Mouse (Mus musculus) limb, embryonic 13.5 days (tissue): ENCODE results near the gene Rgcc. TPM values are rescaled to one million over a fixed set of nuclear protein-coding genes. Genes with fewer than 3 reads are reported as not detected.

ENCODE experiments used
- ATAC-seq: fragments of 200-750 bp; cut with Nextera tagmentation; 2 replicates; pipeline ENCODE4 v1.8.0; 2017; ENCODE audit warnings: low read depth, moderate number of reproducible peaks, moderate TSS enrichment; ENCODE audit not compliant: low FRiP score
- H3K27ac ChIP-seq: fragments of 300-500 bp; sonication (generic); 2 replicates; pipeline ENCODE4 v1.5.1; 2015; ENCODE audit warnings: inconsistent platforms, mild to moderate bottlenecking, moderate library complexity
- H3K27me3 ChIP-seq: fragments of 300-500 bp; sonication (generic); 2 replicates; pipeline ENCODE4 v1.6.1; 2015; ENCODE audit warnings: mild to moderate bottlenecking, inconsistent platforms
- H3K36me3 ChIP-seq: fragments of 300-500 bp; sonication (generic); 2 replicates; pipeline ENCODE4 v1.6.1; 2015; ENCODE audit warnings: inconsistent platforms, mild to moderate bottlenecking, moderate library complexity
- H3K4me1 ChIP-seq: fragments of 300-500 bp; sonication (generic); 2 replicates; pipeline ENCODE4 v1.6.1; 2015; ENCODE audit warnings: inconsistent platforms
- H3K4me2 ChIP-seq: fragments of 300-500 bp; sonication (generic); replicated peaks from 2 replicates; pipeline ENCODE4 v1.6.1; 2015; ENCODE audit warnings: inconsistent platforms, mild to moderate bottlenecking, moderate library complexity
- H3K4me3 ChIP-seq: fragments of 300-500 bp; sonication (generic); 2 replicates; pipeline ENCODE4 v1.5.1; 2015; ENCODE audit warnings: moderate library complexity, mild to moderate bottlenecking, inconsistent platforms
- H3K9ac ChIP-seq: fragments of 300-500 bp; sonication (generic); 2 replicates; pipeline ENCODE4 v1.6.1; 2015; ENCODE audit warnings: mild to moderate bottlenecking, inconsistent platforms
- H3K9me3 ChIP-seq: fragments of 300-500 bp; sonication (generic); 2 replicates; pipeline ENCODE4 v1.6.1; 2016; ENCODE audit warnings: inconsistent platforms
- WGBS: fragments of 180-500 bp; shearing (Covaris S2); methylation state at CpG from one replicate; pipeline ENCODE4 v1.1.7; 2015; 5-methylcytosine and 5-hydroxymethylcytosine counted together
- polyA plus RNA-seq: library from polyadenylated mRNA; unstranded; fragments of >200 nt; fragmentation: Nextera tagmentation; extraction: Ambion mirVana; gene quantifications from 2 replicates; pipeline ENCODE4 v1.2.1, GENCODE M21; 2015

The Rgcc gene
- 58.6 and 58.7 TPM in 2 replicates for polyA plus RNA-seq

DNA sequence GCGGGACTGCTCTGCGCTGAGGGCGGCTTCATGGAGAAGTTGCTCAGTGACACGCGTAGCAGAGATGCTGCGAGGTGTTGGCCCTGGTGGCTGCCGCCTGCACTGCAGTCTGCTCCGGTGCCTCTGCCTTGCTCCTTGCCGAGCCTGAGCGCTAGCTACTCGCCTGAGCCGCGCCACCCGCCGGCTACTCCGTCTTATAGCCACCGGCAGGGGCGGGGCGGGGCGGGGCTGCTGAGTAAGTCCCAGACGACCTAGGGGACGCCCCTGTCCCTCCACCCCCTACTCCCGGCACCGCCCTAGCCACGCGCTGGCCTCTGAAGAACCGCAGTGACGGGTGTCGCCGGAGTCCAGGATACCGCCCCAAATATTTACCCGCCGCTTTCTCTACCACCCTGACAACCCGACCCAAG lies at the start of gene Rgcc:
Rgcc (minus strand) TSS at position 180 of the 410 bp plus-strand sequence.
- WGBS: 1% methylated on average over 34 of the region's 34 CpGs
- Histone ChIP-seq H3K4me2 (peak within 1 kb of the TSS; percentile 97), H3K27me3 (peaks cover 26% of the 10 kb centered on the region; the same call in 1 of the 2 replicates), H3K36me3 (no peaks in the 10 kb centered on the region), H3K4me1 (peaks cover 36% of the 10 kb centered on the region), H3K9ac (peak within 1 kb of the TSS; percentile 76), H3K4me3 (peak within 1 kb of the TSS; percentile 63), H3K27ac (0 out of 2 replicates have a peak within 1 kb of the TSS, but pooled peaks have one; percentile 22), H3K9me3 (no peaks in the 10 kb centered on the region)
- ATAC-seq: peak; percentile 96

DNA sequence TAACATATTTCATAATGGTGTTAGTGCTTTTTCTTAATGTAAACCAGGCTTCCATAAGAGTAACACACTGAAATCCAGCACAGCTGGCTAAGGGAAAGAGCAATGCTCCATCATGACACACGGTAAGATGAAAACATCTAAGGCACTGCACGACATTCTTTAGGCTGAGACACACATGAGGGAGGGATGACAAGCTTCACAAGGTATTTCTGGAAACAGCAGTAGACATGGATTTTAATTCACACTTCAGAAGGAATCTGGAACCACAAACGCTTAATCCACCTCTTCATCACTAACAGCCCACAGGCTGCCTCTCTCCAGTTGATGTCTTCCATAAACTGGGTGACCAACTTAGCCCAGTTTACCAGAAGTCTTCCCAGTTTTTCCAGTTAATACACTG lies 44.9 kb upstream of the Rgcc start:
- Histone ChIP-seq H3K36me3 (peaks cover 57% of the 10 kb centered on the region), H3K27me3 (no peaks in the 10 kb centered on the region), H3K9me3 (0 out of 2 replicates have a peak, but pooled peaks cover 3% of the 10 kb centered on the region), H3K9ac (no peak overlapping the region), H3K4me3 (no peak overlapping the region), H3K4me2 (no peak overlapping the region), H3K4me1 (no peaks in the 10 kb centered on the region), H3K27ac (no peak overlapping the region)
- no peak for ATAC-seq
- 83% methylated on average over 3 of the region's 3 CpGs for WGBS

DNA sequence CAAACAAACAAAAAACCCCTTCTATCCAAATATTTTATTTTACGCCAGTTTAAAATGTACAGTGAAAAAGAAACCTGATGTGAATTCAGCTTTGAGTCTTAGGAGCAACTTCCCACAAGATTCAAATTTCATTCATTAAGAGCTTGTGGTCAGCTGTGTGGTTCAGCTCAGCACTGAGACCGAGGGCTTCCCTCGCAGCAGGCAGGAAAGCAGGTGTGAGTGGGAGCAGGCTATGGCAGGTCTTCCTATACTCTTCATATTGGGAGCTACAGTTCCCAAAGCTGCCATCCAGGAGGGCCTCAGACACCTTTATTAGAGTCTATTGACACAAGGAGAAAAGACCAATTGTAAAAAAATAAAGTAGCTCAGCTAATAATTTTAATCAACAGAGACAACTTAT lies 34.2 kb upstream of the Rgcc start:
- H3K4me3 ChIP-seq: no peak overlapping the region
- peaks cover 11% of the 10 kb centered on the region for H3K4me1 ChIP-seq
- no peak for ATAC-seq
- H3K4me2 ChIP-seq: no peak overlapping the region
- H3K36me3 ChIP-seq: peaks cover 61% of the 10 kb centered on the region
- H3K27ac ChIP-seq: no peak overlapping the region
- H3K9me3 ChIP-seq: no peaks in the 10 kb centered on the region
- no peak overlapping the region for H3K9ac ChIP-seq
- 74% methylated on average over 3 of the region's 3 CpGs for WGBS
- H3K27me3 ChIP-seq: no peaks in the 10 kb centered on the region

DNA sequence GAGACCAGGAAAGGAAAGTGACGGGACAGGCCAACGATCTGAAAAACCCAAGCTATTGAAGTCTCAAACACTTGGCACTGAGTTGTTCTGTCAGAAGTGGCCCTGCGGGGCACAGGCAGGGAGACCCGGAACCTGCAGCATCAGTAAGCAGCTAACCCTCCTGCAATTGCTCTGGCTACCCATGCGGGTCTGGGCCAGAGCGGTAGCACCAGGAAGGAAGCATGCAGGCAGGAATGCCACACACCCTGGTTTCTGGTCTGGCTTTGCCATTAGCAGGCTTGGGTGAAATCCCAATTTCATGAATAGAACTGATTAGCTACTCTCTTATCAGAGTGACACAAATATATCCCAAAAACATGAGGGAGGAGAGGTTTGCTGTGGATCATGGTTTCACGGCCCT lies 30.5 kb upstream of the Rgcc start:
- Histone ChIP-seq H3K4me2 (no peak overlapping the region; the same call in 1 of the 2 replicates), H3K9ac (no peak overlapping the region), H3K27me3 (no peaks in the 10 kb centered on the region), H3K9me3 (no peaks in the 10 kb centered on the region), H3K27ac (no peak overlapping the region), H3K4me3 (no peak overlapping the region), H3K4me1 (peaks cover 11% of the 10 kb centered on the region), H3K36me3 (peaks cover 33% of the 10 kb centered on the region)
- WGBS: 65% methylated on average over 7 of the region's 7 CpGs
- ATAC-seq: no peak

DNA sequence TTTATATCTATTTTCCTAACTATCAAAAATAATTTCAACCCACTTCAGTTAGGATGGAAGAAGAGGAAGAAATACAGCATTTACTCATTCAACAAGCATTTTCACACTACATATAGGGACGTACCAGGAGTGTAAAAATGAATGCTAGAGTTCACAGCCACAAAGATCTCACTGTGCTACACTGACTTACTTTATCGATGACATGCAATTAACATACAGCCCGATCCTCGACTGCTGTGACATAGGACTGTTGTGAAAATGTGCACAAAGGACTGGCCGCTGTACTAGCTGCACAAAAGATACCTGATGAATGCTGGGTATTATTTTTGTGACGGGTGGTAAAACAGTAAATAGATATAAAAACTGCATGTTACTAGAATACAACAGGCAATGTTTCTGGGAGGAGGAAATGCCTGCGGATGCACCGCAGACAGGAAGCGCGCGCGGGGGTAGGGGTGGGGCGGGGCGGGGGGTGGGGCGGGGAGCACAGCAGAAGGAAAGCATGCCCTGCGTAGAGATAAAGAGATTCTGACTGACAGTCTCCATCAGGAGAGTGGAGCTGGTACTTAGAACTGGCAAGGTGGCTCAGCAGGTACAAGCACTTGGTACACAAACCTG lies 29.6 kb upstream of the Rgcc start:
- 72% methylated on average over 16 of the region's 16 CpGs for WGBS
- ATAC-seq: no peak
- Histone ChIP-seq H3K4me3 (no peak overlapping the region), H3K36me3 (peaks cover 24% of the 10 kb centered on the region), H3K9me3 (no peaks in the 10 kb centered on the region), H3K4me2 (peak overlapping the region; percentile 31), H3K9ac (no peak overlapping the region), H3K27me3 (no peaks in the 10 kb centered on the region), H3K4me1 (peaks cover 11% of the 10 kb centered on the region), H3K27ac (no peak overlapping the region)

DNA sequence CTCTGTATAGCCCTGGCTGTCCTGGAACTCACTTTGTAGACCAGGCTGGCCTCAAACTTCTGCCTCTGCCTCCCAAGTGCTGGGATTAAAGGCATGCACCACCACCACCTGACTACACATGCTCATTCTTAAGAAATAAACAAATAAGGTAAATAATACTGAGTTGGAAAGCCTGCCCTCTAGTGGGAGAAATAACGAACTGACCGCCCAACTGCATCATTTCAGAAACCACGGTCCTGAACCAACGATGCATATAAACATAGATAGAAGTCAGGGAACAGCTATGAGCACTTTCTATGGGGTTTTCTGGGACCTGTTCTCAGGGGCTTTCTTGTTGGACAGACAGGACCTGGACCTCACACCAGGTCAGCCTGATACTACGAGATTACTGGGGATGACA lies 25.6 kb upstream of the Rgcc start:
- Histone ChIP-seq H3K4me3 (no peak overlapping the region), H3K9ac (no peak overlapping the region), H3K27ac (no peak overlapping the region), H3K27me3 (no peaks in the 10 kb centered on the region), H3K4me2 (no peak overlapping the region), H3K4me1 (peaks cover 15% of the 10 kb centered on the region), H3K36me3 (no peaks in the 10 kb centered on the region), H3K9me3 (no peaks in the 10 kb centered on the region)
- no peak for ATAC-seq
- WGBS: 33% methylated on average over 5 of the region's 5 CpGs

DNA sequence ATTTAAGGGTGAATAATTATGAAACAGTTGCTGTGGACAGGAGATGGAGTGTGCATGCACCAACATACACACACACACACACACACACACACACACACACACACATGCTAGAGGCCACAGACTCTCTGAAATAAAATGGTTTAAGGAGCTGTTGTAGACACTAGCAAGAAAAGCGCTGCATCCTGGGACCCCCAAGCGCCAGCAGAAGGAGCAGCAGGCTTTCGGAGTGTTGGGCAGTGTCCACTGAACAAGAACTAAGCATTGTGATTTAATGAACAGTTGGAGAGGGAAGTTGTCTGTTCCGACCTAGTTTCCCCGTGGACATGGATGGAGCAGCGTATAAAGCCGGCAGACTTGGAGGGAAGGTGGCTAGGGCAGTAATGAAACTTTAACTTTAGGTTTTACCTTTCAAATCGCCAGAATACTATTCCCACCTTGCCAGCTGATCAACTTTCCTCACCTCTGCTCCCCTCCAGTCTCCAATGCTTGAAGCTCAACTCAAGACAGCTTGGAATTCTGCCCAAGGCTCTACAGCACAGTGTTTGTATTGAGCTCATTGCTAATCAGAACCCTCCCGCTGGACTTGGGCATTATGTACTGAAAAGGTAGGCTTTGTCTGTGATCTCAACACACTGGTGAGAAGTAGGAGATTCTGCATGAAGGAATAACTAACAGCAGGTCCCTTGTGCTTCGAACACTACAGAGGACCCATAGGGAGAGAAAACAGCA lies 22.8 kb upstream of the Rgcc start:
- peaks cover 12% of the 10 kb centered on the region for H3K4me1 ChIP-seq
- no peak overlapping the region for H3K4me3 ChIP-seq
- no peaks in the 10 kb centered on the region for H3K27me3 ChIP-seq
- H3K36me3 ChIP-seq: no peaks in the 10 kb centered on the region
- no peak for ATAC-seq
- no peak overlapping the region for H3K27ac ChIP-seq
- 67% methylated on average over 10 of the region's 10 CpGs for WGBS
- H3K4me2 ChIP-seq: no peak overlapping the region
- H3K9ac ChIP-seq: no peak overlapping the region
- H3K9me3 ChIP-seq: no peaks in the 10 kb centered on the region

DNA sequence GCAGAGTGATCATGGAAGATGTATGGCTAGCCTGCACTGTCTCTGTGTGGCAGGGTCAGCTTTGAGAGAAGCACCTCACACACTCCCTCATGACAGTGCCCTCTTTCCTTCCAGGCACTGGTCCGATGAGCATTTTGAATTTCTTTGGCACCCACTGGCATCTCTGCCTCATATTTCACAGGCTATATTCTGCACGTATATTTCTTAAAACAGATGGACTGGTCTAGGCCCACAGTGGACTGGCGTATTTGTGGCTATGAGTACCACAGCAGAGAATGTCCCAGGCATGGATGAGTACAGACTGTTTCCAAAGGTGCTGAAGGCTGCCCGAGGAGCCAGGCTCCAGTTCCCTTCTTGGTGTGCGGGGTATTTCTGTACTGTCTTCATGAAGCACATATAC lies 20.4 kb upstream of the Rgcc start:
- WGBS: 83% methylated on average over 5 of the region's 5 CpGs
- Histone ChIP-seq H3K27me3 (no peaks in the 10 kb centered on the region), H3K9ac (no peak overlapping the region), H3K4me3 (no peak overlapping the region), H3K27ac (no peak overlapping the region), H3K36me3 (no peaks in the 10 kb centered on the region), H3K4me2 (no peak overlapping the region), H3K4me1 (peaks cover 21% of the 10 kb centered on the region), H3K9me3 (no peaks in the 10 kb centered on the region)
- no peak for ATAC-seq

DNA sequence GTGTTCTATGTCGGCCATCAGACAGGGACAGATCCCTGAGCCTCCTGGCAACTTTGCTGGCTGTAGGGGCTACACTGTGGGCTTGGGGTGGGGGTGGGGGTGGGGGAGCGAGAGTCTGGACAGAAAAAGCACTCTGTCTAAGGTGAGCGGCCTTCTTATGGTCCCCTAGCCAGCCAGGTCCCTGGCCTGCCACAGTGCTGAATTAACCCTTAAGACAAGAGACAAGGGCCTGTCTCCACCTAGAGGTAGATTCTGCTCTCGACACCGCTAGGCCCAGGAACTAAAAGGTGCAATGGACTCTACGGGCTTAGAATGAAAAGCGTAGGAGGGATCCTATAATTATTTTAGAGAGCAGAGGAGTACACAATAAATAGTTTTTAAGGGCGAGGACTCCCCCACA lies 19.7 kb upstream of the Rgcc start:
- H3K4me3 ChIP-seq: no peak overlapping the region
- H3K9ac ChIP-seq: no peak overlapping the region
- 22% methylated on average over 8 of the region's 8 CpGs for WGBS
- no peak overlapping the region for H3K27ac ChIP-seq
- no peaks in the 10 kb centered on the region for H3K9me3 ChIP-seq
- no peaks in the 10 kb centered on the region for H3K36me3 ChIP-seq
- H3K4me2 ChIP-seq: no peak overlapping the region
- peak; percentile 44; the same call in 1 of the 2 replicates for ATAC-seq
- no peaks in the 10 kb centered on the region for H3K27me3 ChIP-seq
- H3K4me1 ChIP-seq: peaks cover 21% of the 10 kb centered on the region

DNA sequence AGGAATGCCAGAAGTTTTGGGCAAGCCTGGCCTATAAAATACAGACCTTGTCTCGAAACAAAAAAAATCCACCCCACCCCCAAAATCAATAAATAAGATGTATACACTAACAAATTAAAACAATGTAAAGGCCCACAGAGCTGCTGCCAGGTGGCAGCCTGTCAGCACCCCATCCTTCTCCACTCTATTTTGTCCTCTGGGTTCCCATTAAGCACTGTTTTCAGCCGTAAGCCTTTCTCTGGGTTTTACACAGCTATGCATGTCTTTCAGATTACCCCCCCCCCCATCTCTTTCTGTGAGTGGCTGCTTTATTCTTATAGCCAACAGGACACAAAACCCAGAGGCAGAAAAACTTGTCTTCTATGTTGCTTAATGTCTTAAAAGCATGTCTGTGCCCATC lies 16.2 kb upstream of the Rgcc start:
- ATAC-seq: no peak
- Histone ChIP-seq H3K9me3 (no peaks in the 10 kb centered on the region), H3K9ac (no peak overlapping the region), H3K4me2 (no peak overlapping the region), H3K4me1 (peaks cover 24% of the 10 kb centered on the region; the same call in 1 of the 2 replicates), H3K4me3 (no peak overlapping the region), H3K27ac (no peak overlapping the region), H3K27me3 (no peaks in the 10 kb centered on the region), H3K36me3 (no peaks in the 10 kb centered on the region)
- WGBS: 46% methylated on average over 2 of the region's 2 CpGs

DNA sequence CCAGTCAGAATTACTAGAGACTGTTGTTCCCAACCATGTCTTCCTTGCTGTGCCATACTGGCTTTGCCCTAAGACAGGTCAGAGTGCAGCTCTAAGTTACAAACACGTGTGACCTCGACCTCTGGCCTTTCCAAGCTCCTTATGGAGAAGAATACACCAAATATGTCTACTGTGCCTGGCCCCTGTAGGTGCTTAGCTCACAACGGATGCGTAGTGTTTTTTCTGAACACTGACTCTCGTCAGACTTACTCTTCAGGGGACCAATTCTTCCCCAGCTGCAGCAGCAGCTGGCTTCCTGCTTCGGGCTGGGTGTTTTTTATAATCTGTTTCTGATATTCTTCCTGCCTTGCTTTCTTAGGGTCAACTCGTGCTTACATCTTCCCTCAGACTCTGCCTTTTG lies 14.4 kb upstream of the Rgcc start:
- Histone ChIP-seq H3K4me3 (no peak overlapping the region), H3K9ac (peak overlapping the region; percentile 13; the same call in 1 of the 2 replicates), H3K27ac (no peak overlapping the region), H3K27me3 (no peaks in the 10 kb centered on the region), H3K4me2 (no peak overlapping the region), H3K4me1 (peaks cover 34% of the 10 kb centered on the region), H3K9me3 (no peaks in the 10 kb centered on the region), H3K36me3 (no peaks in the 10 kb centered on the region)
- 42% methylated on average over 7 of the region's 7 CpGs for WGBS
- ATAC-seq: no peak

DNA sequence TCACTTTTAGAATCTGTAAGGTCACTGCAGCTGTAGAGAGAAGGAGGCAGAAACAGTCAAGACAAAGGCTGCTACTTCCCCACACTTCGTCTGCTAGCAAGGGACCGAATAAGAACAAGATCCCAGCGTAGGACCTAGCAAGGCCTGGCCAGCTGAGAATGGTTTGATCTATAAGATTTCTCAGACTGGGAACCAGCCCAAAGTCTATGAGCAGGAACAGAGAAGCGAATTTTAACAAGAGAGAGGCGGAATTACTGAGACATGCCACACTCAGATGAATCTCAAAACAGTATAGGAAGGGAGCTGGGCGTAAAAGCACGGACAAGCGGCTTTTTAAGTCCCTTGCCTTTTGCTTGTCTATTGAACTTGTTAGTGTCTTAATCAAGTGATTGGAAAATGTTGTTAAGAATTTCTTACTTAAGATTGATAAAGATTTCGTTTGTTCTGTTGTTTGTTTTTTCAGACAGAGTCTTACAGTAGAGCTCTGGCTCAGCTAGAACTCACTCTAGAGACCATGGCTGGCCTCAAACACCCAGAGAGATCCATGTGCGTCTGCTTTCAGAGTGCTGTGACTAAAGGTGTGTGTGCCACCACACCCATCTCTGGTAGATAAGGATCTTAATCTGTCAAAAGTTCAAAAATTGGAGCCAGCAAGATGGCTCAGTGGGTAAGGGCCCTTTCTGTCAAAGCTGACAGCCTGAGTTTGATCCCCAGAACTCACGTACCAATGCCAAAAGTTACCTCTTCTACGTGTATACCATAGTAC lies 13.0 kb upstream of the Rgcc start:
- Histone ChIP-seq H3K9ac (no peak overlapping the region), H3K4me2 (no peak overlapping the region), H3K4me3 (no peak overlapping the region), H3K27me3 (no peaks in the 10 kb centered on the region), H3K36me3 (no peaks in the 10 kb centered on the region), H3K9me3 (no peaks in the 10 kb centered on the region), H3K4me1 (peaks cover 31% of the 10 kb centered on the region), H3K27ac (no peak overlapping the region)
- no peak for ATAC-seq
- 74% methylated on average over 12 of the region's 12 CpGs for WGBS
